Mouse (Mus musculus) right cerebral cortex, postnatal 4 days (tissue): ENCODE measurements around the gene Nod1.

Experiments
- DNase-seq: peaks from one replicate; pipeline ENCODE4 v3.0.0-alpha.2; 2022

Nod1 gene

DNA sequence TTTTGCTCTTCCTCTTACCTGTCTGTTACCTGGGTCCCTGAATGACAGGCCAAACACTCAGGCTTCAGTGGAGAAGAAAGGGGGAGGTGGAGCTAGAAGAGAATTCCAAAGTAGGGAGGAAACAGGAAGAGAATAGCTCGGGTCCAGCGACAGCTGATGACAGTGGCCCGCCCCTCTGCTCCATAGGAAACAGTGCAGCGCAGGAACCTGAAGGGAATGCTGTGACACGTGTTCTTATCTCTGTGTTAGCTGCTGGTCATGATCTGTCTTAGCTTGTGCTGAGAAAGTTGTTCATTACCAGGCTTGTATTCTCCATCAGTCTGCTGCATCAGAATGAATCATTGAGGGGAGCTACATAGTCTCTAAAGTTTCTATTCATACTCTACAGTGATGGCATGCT lies 95.6 kb downstream of the Nod1 start:
- DNase-seq = no peak
